23 mouse cellular contexts compared by ENCODE assay signal in the genomic region with DNA sequence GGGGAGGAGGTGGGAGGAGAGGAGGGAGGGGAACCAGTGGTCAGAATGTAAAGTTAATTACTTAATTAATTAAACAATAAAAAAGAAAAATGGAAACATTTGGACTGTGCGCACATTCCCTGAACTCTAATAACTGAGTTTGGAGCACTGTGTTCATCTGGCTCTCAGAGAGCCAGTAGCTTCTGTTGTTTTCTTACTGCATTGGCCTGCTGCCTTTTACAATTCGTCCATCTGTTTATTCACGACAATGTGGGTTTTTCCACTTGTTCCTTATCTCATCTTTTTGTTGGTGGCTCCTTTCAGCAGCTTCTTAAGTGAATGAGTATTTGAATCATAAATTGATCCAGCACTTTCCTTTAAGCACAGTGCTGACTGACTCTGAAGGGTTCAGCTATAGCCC.
"Had no signal": no experiment of that assay in that cellular context is flagged by ENCODE, and none has a peak within 500 bp of the region (broad histone marks: within the 10 kb centered on the region; RNA-seq: fewer than 3 reads in every experiment).

No protein-coding gene starts in this region.

- H3K9ac ChIP-seq: limb, embryonic 12.5 days; limb, embryonic 15.5 days; liver, embryonic 14.5 days; liver, postnatal 0 days; lung, embryonic 14.5 days; neural tube, embryonic 12.5 days; neural tube, embryonic 15.5 days; stomach, embryonic 15.5 days had no signal

- H3K4me3 ChIP-seq: limb, embryonic 12.5 days; limb, embryonic 15.5 days; megakaryocyte, embryonic 14.5 days; neural tube, embryonic 12.5 days; neural tube, embryonic 15.5 days; stomach, embryonic 15.5 days had no signal

- H3K27ac ChIP-seq: kidney, postnatal 0 days; limb, embryonic 12.5 days; limb, embryonic 15.5 days; liver, embryonic 14.5 days; neural tube, embryonic 12.5 days; neural tube, embryonic 15.5 days; stomach, embryonic 15.5 days had no signal

- H3K4me1 ChIP-seq: limb, embryonic 15.5 days; megakaryocyte, embryonic 14.5 days; neural tube, embryonic 15.5 days; stomach, embryonic 15.5 days had no signal

- H3K9me3 ChIP-seq: limb, embryonic 12.5 days; limb, embryonic 15.5 days; neural tube, embryonic 12.5 days; neural tube, embryonic 15.5 days; stomach, embryonic 15.5 days had no signal

- DNase-seq: kidney, adult 2 months; kidney, postnatal 25 days; left cerebral cortex, postnatal 4 days; liver, postnatal 0 days; lung, embryonic 14.5 days; lung, postnatal 36 days; midbrain, embryonic 14.5 days; right cerebral cortex, adult 18-20 months; right cerebral cortex, postnatal 14 days; spleen, adult 18-20 months; thymus, postnatal 25 days had no signal

- H3K36me3 ChIP-seq: limb, embryonic 12.5 days; limb, embryonic 15.5 days; neural tube, embryonic 12.5 days; neural tube, embryonic 15.5 days; stomach, embryonic 15.5 days had no signal

- H3K4me2 ChIP-seq: limb, embryonic 12.5 days; limb, embryonic 15.5 days; liver, embryonic 11.5 days; lung, embryonic 14.5 days; midbrain, embryonic 11.5 days; neural tube, embryonic 12.5 days; neural tube, embryonic 15.5 days; stomach, embryonic 15.5 days had no signal

- H3K27me3 ChIP-seq: limb, embryonic 12.5 days; limb, embryonic 15.5 days; megakaryocyte, embryonic 14.5 days; neural tube, embryonic 12.5 days; neural tube, embryonic 15.5 days; stomach, embryonic 15.5 days had no signal

- ATAC-seq: intestine, postnatal 0 days; liver, postnatal 0 days; lung, postnatal 0 days had no signal
